Mouse (Mus musculus): ENCODE data around the gene Rerg.

The Rerg gene

DNA sequence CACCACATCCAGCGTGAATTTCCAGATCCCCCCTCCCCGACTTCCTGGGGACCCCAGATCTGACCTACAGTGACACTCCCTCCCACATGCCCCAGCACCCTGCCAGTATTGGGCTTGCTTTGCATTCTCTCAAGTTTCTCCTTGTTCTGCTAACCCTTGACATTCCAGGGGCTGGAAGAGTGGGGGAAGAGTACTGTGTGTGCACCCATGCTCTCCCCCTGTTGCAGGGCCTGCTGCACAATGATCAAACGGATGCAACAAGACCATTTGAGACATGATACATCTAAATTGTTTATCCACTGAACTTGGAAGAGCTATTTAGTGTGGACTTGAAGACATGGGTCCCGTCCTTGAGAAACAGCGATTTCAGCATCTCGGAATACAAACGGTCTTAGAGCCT is 349 bp upstream of the Rerg start:
- POLR2A ChIA-PET = interaction anchor here (0.6 to 4.5 kb wide), 47 partner anchors 8 to 564 kb away, joined by 3 to 30 read pairs (median 5); partner anchors contain the start of genes Hist4h4 (in 3 of the 4), Strap (in 2 of the 4), BC049715 (in 1 of the 4) and H2afj (in 1 of the 4)

DNA sequence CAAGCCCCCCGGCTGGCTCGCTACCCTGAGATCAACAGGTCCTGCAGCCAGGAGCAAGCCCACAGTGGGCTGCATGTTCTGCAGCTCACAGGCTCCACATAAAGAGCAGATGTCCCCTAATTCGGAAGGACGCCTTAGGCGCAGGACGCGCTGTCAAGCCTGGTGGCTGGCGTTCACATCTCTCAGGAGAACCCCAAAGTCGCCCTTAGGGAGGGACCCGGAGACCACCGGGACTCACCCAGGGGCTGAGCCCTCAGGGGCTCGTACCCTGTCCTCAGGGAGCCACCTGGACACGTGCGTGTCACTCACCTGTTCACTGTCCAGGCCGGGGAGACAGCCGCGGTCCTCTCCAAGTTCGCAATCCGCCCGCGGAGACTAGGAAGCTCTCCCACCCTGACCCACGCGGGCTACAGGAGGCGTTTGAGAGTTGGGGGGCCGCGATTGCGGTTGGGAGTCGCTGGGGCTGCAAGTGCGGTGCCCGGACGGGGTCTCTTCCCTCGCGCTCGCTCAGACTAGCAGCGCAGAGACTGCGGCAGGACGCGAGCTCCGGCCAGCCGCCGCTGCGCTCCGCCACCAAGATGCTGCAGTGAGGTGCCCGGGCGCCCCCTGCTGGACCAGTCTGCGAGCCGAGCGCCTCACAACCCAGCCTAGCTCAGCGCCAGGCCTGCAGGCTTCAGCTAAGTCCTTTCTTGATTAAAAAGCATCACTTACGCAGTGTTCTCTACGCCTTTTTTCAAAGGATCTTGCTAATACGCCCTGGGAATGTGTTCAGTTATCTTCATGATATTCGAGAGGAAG is 927 bp downstream of the Rerg start:
- POLR2A ChIA-PET = interaction anchor here (0.5 to 4.5 kb wide), 52 partner anchors 8 to 1100 kb away, joined by 3 to 30 read pairs (median 5); partner anchors contain the start of genes Hist4h4 (in 3 of the 4), BC049715 (in 1 of the 4), H2afj (in 1 of the 4) and Strap (in 1 of the 4)

More for the DNA sequence above, 349 bp upstream of the Rerg start:
- CTCF ChIA-PET = interaction anchor here in 3 of 4 experiments (0.6 to 3.4 kb wide), 33 partner anchors 10 to 640 kb away, joined by 3 to 73 read pairs (median 8); no protein-coding TSS in a partner anchor

DNA sequence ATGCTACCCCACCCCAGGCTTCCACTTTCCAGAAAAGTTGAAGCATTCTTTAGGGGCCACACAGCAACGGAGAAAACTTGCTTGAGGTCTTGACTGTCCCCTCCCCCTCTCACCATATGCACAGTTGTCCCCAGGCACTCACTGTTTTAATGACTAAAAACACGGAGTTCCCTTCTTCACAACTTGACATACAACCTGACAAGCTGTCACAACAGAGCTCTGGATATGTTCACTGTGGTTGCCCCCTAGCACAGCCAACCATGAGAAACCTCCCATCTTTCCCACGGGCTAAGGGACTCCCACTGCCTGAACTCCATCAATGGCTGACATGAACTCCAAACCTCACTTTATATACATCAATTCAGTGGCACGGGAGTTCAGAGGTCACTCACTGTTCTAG is 3.5 kb downstream of the Rerg start:
- CTCF ChIA-PET = no interaction called here
- POLR2A ChIA-PET = interaction anchor here in 1 of 4 experiments (0.5 to 3.8 kb wide), 2 partner anchors 12 to 68 kb away, joined by 6 to 12 read pairs; no protein-coding TSS in a partner anchor

More for the DNA sequence above, 927 bp downstream of the Rerg start:
- CTCF ChIA-PET = interaction anchor here (0.5 to 3.4 kb wide), 57 partner anchors 10 to 1020 kb away, joined by 3 to 73 read pairs (median 4); no protein-coding TSS in a partner anchor

GRCm38 (mm10) chr6:137163571-137163970 is 6.7 kb downstream of the Rerg start:
- ChIA-PET CTCF (interaction anchor here in 3 of 4 experiments (1.1 to 1.8 kb wide), 5 partner anchors 19 to 65 kb away, joined by 3 to 16 read pairs (median 4); no protein-coding TSS in a partner anchor), POLR2A (interaction anchor here in 3 of 4 experiments (0.6 to 3.1 kb wide), 15 partner anchors 8 to 360 kb away, joined by 3 to 12 read pairs (median 4); partner anchors contain the start of genes H2afj (in 1 of the 3), Hist4h4 (in 1 of the 3) and Rerg (in 1 of the 3))

- CTCF ChIA-PET = interaction anchor here in 3 of 4 experiments (1.1 to 1.8 kb wide), 5 partner anchors 19 to 64 kb away, joined by 3 to 16 read pairs (median 4); no protein-coding TSS in a partner anchor
- POLR2A ChIA-PET = interaction anchor here in 3 of 4 experiments (0.7 to 3.1 kb wide), 13 partner anchors 8 to 359 kb away, joined by 3 to 12 read pairs (median 5); partner anchors contain the start of genes H2afj (in 1 of the 3), Hist4h4 (in 1 of the 3) and Rerg (in 1 of the 3)
These were observed 7.2 kb downstream of the Rerg start for GRCm38 (mm10) chr6:137163061-137163460.

- POLR2A ChIA-PET = interaction anchor here in 3 of 4 experiments (0.6 to 3.1 kb wide), 14 partner anchors 9 to 359 kb away, joined by 3 to 12 read pairs (median 4); partner anchors contain the start of genes H2afj (in 1 of the 3), Hist4h4 (in 1 of the 3) and Rerg (in 1 of the 3)
- CTCF ChIA-PET = interaction anchor here in 2 of 4 experiments (1.1 to 1.8 kb wide), 3 partner anchors 18 to 63 kb away, joined by 3 to 16 read pairs (median 7); no protein-coding TSS in a partner anchor
These were observed 7.8 kb downstream of the Rerg start for GRCm38 (mm10) chr6:137162481-137162880.

- CTCF ChIA-PET = interaction anchor here in 2 of 4 experiments (0.6 to 1.2 kb wide), 2 partner anchors 17 to 635 kb away, joined by 3 read pairs; no protein-coding TSS in a partner anchor
- POLR2A ChIA-PET = interaction anchor here in 3 of 4 experiments (0.6 to 4.2 kb wide), 15 partner anchors 8 to 358 kb away, joined by 3 to 15 read pairs (median 4); partner anchors contain the start of genes Hist4h4 (in 2 of the 3) and Rerg (in 2 of the 3)
These were observed 8.7 kb downstream of the Rerg start for GRCm38 (mm10) chr6:137161491-137162088.

DNA sequence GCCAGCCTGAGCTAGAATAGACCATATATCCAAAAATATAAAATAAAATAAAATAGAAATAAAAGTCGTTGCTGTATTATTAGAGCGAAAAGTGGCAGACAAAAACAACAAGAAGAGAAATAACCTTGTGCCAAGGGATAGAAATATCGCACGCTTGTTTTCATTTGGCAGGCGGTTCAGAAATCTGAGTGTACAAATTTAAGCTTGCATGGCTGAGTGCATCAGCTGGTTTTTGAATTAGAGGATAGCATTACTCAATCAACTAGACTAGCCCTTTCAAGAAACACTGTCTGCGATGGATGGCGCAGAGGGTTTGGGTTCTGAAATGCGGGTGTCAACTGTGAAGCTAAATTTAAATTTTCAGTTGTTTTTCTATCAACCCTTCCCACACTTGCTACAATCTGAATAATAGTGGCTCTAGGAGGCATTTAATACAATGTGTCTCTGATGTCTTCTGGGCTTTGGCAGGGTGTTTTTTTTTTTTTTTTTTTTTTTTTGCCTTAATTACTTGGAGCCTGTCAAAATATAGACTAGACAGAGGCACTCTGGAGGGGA is 10.8 kb downstream of the Rerg start:
- POLR2A ChIA-PET = interaction anchor here (0.6 to 4.2 kb wide), 12 partner anchors 8 to 596 kb away, joined by 3 to 15 read pairs (median 4); partner anchors contain the start of gene Rerg (in 2 of the 4)
- CTCF ChIA-PET = interaction anchor here in 2 of 4 experiments (3.5 to 3.7 kb wide), 2 partner anchors 10 kb away, joined by 17 to 18 read pairs; partner anchors contain the start of gene Rerg (in 2 of the 2)

GRCm38 (mm10) chr6:137156437-137157219 is 13.7 kb downstream of the Rerg start:
- ChIA-PET POLR2A (interaction anchor here in 2 of 4 experiments (0.6 to 4.5 kb wide), 5 partner anchors 12 to 60 kb away, joined by 3 to 28 read pairs (median 16); partner anchors contain the start of gene Rerg (in 2 of the 2)), CTCF (interaction anchor here in 3 of 4 experiments (0.5 to 2.0 kb wide), 3 partner anchors 13 to 397 kb away, joined by 3 to 13 read pairs (median 11); partner anchors contain the start of gene Rerg (in 2 of the 3))

DNA sequence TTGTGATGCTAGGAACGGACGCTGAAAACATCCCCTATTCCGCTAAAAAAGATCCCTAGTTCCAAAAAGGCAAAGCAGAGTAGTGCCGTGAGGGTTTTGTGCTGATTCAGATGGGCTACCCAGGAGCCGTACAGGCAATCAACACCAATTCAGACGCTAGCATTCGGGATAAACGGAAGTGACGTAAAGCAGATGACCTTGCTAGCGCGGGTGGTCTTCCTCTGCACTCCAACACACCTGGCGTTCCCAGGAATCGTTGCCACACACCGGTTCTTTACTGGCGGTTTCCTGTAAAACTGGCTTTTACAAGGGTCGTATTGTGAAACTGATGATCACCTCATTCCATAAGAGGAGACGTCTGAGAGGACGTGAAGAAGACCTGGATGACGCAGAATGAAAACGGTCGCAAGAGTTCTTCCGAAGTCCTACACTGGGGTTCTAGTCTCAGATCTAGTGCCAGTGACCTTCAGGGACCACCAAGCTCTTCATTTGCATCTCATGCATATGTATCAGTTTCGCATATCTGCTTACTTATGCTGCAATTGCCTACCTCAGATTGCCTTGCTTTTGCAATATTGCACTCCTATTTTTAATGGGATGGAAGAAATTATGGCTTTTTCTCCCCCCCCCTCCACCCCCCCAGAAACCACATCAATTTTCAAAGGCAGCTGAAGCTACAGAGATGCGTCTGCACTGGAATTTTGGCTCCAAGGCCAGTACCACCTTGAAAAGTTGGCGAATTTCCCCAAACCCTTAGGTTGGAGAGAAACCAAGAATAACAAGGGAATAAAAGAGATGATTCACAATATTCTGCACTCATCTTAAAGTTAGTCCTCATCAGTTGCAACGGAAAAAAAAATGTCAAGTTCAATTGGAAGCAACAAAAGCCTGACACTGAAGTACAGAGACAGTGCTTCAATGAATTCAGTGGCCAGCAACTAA is 14.8 kb downstream of the Rerg start:
- CTCF ChIA-PET = interaction anchor here in 3 of 4 experiments (0.6 to 2.0 kb wide), 3 partner anchors 14 kb away, joined by 3 to 13 read pairs (median 11); partner anchors contain the start of gene Rerg (in 2 of the 3)
- POLR2A ChIA-PET = interaction anchor here in 3 of 4 experiments (0.6 to 4.5 kb wide), 19 partner anchors 8 to 1055 kb away, joined by 3 to 30 read pairs (median 4); partner anchors contain the start of genes Rerg (in 2 of the 3) and Hist4h4 (in 1 of the 3)

GRCm38 (mm10) chr6:137153021-137153420 is 17.3 kb downstream of the Rerg start:
- CTCF ChIA-PET = interaction anchor here in 2 of 4 experiments (0.7 to 1.9 kb wide), 4 partner anchors 9 to 572 kb away, joined by 3 to 8 read pairs (median 6); partner anchors contain the start of gene Rerg (in 1 of the 2)
- POLR2A ChIA-PET = interaction anchor here in 2 of 4 experiments (0.6 to 4.5 kb wide), 10 partner anchors 8 to 409 kb away, joined by 3 to 30 read pairs (median 10); partner anchors contain the start of gene Rerg (in 2 of the 2)

DNA sequence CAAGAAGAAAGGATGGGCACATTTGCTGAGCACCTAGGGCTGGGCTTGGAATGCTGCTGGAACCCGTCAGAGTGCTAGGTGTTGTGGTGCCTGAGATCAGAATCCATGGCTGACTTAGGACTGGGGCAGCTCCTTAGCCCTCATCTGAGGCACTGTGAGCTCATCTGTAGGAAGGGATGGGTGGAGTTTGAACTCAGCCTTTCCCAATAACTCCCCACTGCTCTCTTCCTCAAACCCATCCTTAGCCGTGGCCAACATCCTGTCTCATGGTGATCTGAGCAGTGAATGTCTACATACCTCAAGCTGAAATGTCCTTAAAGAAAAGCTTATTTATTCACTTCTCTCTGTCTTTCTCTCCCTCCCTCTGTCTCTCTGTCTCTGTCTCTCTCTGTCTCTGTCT is 19.3 kb downstream of the Rerg start:
- CTCF ChIA-PET = interaction anchor here in 2 of 4 experiments (1.1 to 1.5 kb wide), 3 partner anchors 19 to 42 kb away, joined by 3 to 4 read pairs (median 4); no protein-coding TSS in a partner anchor

GRCm38 (mm10) chr6:137149833-137150232 is 20.5 kb downstream of the Rerg start:
- CTCF ChIA-PET = interaction anchor here in 1 of 4 experiments (1.3 kb wide), 1 partner anchor 43 kb away, joined by 4 read pairs; no protein-coding TSS in a partner anchor

More for the DNA sequence above, 19.3 kb downstream of the Rerg start:
- POLR2A ChIA-PET = interaction anchor here in 2 of 4 experiments (0.8 to 1.6 kb wide), 6 partner anchors 9 to 21 kb away, joined by 3 to 6 read pairs (median 4); partner anchors contain the start of gene Rerg (in 1 of the 2)

DNA sequence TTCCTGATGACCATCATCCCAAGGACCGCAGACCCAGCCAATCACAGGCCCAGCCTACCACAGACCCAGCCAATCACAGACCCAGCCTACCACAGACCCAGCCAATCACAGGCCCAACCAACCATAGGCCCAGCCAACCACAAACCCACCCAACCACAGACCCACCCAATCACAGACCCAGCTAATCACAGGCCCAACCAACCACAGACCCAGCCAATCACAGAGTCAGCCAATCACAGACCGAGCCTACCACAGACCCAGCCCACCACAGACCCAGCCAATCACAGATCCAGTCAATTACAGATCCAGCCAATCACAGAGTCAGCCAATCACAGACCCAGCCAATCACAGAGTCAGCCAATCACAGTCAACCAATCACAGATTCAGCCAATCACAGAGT is 23.4 kb downstream of the Rerg start:
- CTCF ChIA-PET = interaction anchor here in 1 of 4 experiments (0.7 kb wide), 1 partner anchor 23 kb away, joined by 3 read pairs; the partner anchor contains the start of gene Rerg
- POLR2A ChIA-PET = interaction anchor here in 2 of 4 experiments (1.2 to 1.7 kb wide), 2 partner anchors 15 to 23 kb away, joined by 3 to 6 read pairs; partner anchors contain the start of gene Rerg (in 1 of the 2)

More at GRCm38 (mm10) chr6:137149833-137150232, 20.5 kb downstream of the Rerg start:
- POLR2A ChIA-PET = interaction anchor here in 3 of 4 experiments (0.6 to 1.4 kb wide), 3 partner anchors 10 to 45 kb away, joined by 3 read pairs; no protein-coding TSS in a partner anchor
